Mouse (Mus musculus): ENCODE data around the gene Ccdc60.
"Not testable (repeated sequence)": the region's sequence is repeated elsewhere in the genome, so short reads cannot be mapped to it uniquely, and the experiment has no call there.

The Ccdc60 gene

GRCm38 (mm10) chr5:116288849-116289570, at the start of gene Ccdc60:
TSS of gene Ccdc60 (minus strand) at chr5:116288985.
- no peak for DNase-seq (ENCODE audit: low read depth)

- DNase-seq (ENCODE audit: low read depth): no peak
Measured at GRCm38 (mm10) chr5:116336191-116336590, 47.4 kb upstream of the Ccdc60 start.

- DNase-seq (ENCODE audit: low read depth): no peak
Measured at GRCm38 (mm10) chr5:116328911-116329310, 40.1 kb upstream of the Ccdc60 start.

GRCm38 (mm10) chr5:116323401-116323800, 34.6 kb upstream of the Ccdc60 start:
- DNase-seq (ENCODE audit: low read depth): no peak

- no peak for DNase-seq (ENCODE audit: low read depth)
Measured at GRCm38 (mm10) chr5:116322365-116323027, 33.7 kb upstream of the Ccdc60 start.

GRCm38 (mm10) chr5:116313711-116314110, 24.9 kb upstream of the Ccdc60 start:
- DNase-seq (ENCODE audit: low read depth): no peak

- no peak for DNase-seq (ENCODE audit: low read depth)
Measured at GRCm38 (mm10) chr5:116312111-116312737, 23.4 kb upstream of the Ccdc60 start.

- no peak for DNase-seq (ENCODE audit: low read depth)
Measured at GRCm38 (mm10) chr5:116311636-116312035, 22.9 kb upstream of the Ccdc60 start.

GRCm38 (mm10) chr5:116309383-116309801, 20.6 kb upstream of the Ccdc60 start:
- no peak for DNase-seq (ENCODE audit: low read depth)

GRCm38 (mm10) chr5:116305557-116305956, 16.8 kb upstream of the Ccdc60 start:
- no peak for DNase-seq (ENCODE audit: low read depth)

- DNase-seq (ENCODE audit: low read depth): not testable (repeated sequence)
Measured at GRCm38 (mm10) chr5:116305146-116305545, 16.4 kb upstream of the Ccdc60 start.

- DNase-seq (ENCODE audit: low read depth): no peak
Measured at GRCm38 (mm10) chr5:116300984-116301383, 12.2 kb upstream of the Ccdc60 start.

- no peak for DNase-seq (ENCODE audit: low read depth)
Measured at GRCm38 (mm10) chr5:116293501-116293900, 4.7 kb upstream of the Ccdc60 start.

- DNase-seq (ENCODE audit: low read depth): no peak
Measured at GRCm38 (mm10) chr5:116290584-116290983, 1.8 kb upstream of the Ccdc60 start.

GRCm38 (mm10) chr5:116289897-116290296, 1.1 kb upstream of the Ccdc60 start:
- DNase-seq (ENCODE audit: low read depth): no peak

GRCm38 (mm10) chr5:116288183-116288582, 602 bp downstream of the Ccdc60 start:
- no peak for DNase-seq (ENCODE audit: low read depth)

- DNase-seq (ENCODE audit: low read depth): no peak
Measured at GRCm38 (mm10) chr5:116285532-116286176, 3.1 kb downstream of the Ccdc60 start.

GRCm38 (mm10) chr5:116280518-116280917, 8.3 kb downstream of the Ccdc60 start:
- no peak for DNase-seq (ENCODE audit: low read depth)

- DNase-seq (ENCODE audit: low read depth): no peak
Measured at GRCm38 (mm10) chr5:116278436-116278918, 10.3 kb downstream of the Ccdc60 start.

GRCm38 (mm10) chr5:116277951-116278350, 10.8 kb downstream of the Ccdc60 start:
- DNase-seq (ENCODE audit: low read depth): no peak

GRCm38 (mm10) chr5:116274818-116275217, 14.0 kb downstream of the Ccdc60 start:
- DNase-seq (ENCODE audit: low read depth): no peak

GRCm38 (mm10) chr5:116274365-116274764, 14.4 kb downstream of the Ccdc60 start:
- no peak for DNase-seq (ENCODE audit: low read depth)
